Mouse (Mus musculus) adrenal gland, adult (tissue): Measurements from ENCODE around the gene Spsb1.
A peak's percentile ranks its signal among the peaks of the same experiment; 100 is the strongest.

ENCODE experiments used
- DNase-seq, 2 experiments: peaks; one replicate each; pipeline ENCODE4 v3.0.0; 2022 to 2023; ENCODE audit warnings: low spot score in 1 of 2; ENCODE audit not compliant: inconsistent age in 2 of 2

Spsb1 gene

GRCm38 (mm10) chr4:149920886-149921285 lies 34.0 kb downstream of the Spsb1 start:
- no peak for DNase-seq

DNA sequence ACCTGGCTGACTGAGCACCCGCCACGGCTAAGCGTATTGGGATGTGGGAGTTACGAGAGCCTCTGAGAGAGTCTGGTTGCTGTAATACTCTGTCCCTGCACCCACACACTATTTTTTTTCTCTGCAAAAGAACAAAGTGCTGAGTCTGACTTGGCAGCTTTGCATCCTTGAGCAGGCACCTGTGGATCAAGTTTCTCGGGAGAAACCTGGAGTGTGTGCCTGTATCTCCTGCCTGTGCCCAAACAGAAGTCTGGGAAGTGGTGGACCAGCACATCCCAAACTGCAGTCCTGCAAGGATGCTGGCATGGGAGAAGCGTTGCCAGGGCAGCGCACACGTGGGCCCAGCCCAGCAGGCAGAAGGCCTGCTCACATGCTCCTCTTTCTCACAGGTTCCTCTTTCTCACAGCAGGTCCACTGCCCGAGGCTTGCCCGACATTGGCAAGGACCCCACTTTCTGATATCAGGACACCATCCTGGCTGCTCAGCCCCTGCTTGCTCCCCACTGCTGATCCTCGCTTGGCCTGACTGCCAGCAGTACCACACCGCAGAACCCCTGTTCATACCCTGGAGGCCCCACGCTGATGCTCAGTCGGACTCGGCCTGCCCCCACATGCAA lies 36.3 kb downstream of the Spsb1 start:
- DNase-seq = no peak

- no peak for DNase-seq
Measured at GRCm38 (mm10) chr4:149916831-149917230, 38.0 kb downstream of the Spsb1 start.

GRCm38 (mm10) chr4:149913709-149914370 lies 41.0 kb downstream of the Spsb1 start:
- DNase-seq = no peak

DNA sequence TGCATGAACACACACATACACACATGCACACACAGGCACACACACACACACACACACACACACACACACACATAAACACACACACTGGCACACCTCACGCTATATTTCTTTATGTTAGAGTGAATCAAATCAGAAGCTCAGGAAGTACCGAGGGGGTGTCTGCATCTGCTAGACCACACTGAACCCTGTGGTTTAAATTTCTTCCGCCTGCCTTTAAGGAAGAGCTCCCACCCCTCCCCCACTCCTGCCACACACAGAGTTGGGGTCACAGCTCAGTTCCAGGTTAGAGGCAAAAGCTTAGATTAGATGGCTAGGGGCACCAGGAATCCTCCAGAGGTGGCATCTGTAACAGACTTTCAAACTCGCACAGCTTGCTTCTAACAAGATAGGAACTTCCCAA lies 42.4 kb downstream of the Spsb1 start:
- no peak for DNase-seq

- no peak for DNase-seq
Measured at GRCm38 (mm10) chr4:149910558-149910957, 44.3 kb downstream of the Spsb1 start.

DNA sequence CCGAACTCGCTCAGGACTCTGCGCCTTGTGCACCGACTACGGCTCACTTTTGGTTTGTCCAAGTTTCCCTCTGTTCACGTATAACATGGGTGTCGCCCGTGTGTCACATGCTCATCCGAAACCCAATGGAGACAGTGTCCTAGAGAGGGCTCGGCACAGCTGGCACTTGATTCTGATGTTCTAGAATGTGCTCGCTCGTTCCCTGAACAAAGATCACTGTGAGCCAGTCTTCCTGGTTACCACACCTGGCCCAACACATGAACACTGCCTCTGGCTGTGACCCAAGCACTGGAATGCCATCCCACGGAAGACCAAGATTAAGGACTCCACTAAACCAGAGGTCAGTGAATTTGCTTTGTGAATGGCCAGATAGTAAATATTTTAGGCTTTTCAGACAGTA lies 45.3 kb downstream of the Spsb1 start:
- no peak for DNase-seq

- no peak for DNase-seq
Measured at GRCm38 (mm10) chr4:149908923-149909322, 45.9 kb downstream of the Spsb1 start.

GRCm38 (mm10) chr4:149907656-149908055 lies 47.2 kb downstream of the Spsb1 start:
- no peak for DNase-seq

- DNase-seq = no peak
Measured at GRCm38 (mm10) chr4:149906921-149907320, 47.9 kb downstream of the Spsb1 start.

DNA sequence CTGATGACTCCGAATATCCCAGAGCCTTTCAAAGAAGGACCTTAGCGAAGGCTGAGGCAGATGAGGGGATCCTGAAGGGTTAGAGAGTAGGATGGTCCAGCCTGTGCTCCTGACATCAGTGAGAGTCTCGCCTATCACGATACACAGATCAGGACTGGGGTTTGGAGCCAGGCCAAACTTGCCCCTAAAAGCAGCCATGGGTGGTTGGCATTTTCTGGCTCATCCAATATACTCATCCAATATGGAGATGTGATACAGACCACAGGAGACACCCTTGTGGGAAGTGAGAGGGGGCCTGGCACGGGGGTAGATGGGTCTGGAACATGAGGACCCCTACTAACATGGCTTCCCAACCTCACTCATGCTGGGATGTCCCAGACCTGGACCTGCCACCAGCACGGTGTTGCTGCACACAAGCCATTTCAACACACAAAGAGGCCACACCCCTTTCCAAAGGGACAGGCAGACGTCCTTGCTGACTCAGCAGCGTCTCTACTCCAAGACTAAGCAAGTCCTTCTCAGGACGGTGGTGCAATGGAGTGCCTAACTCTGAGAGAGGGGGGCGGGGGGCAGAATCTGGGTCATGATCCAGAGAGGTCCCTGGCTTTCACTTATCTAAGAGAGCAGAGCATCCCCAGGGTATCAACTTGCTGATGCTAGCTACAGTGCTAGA lies 49.4 kb downstream of the Spsb1 start:
- DNase-seq = peak in 1 of 2 experiments; percentile 51

- peak; percentile 40 to 79 for DNase-seq
Measured at GRCm38 (mm10) chr4:149903026-149903425, 51.8 kb downstream of the Spsb1 start.

- DNase-seq = no peak
Measured at GRCm38 (mm10) chr4:149901349-149901782, 53.5 kb downstream of the Spsb1 start.

- DNase-seq = no peak
Measured at GRCm38 (mm10) chr4:149897661-149898260, 57.1 kb downstream of the Spsb1 start.

DNA sequence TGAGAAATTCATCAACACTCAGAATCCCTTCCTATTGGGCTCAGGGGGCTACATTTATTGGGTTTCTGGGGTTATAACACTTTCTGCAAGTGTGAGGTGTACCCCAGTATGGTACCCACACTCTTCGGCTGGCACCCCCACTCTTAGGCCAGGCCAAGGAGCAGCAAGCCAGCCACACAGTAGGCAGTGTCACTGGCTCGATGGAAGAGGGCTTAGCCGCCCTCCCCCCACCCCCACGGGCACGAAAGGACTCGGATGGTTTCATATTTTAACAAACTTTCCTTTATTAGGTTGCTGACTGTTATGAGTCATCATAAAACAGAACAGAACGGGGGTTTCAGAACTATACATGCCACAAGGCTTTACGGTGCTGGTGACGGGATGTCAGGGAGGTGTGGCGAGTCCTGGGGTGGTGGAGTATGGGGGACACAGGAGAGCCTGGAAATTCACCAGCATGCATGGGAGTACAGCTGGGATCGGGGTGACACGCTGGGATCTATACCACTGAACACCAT lies 58.8 kb downstream of the Spsb1 start:
- DNase-seq = no peak

GRCm38 (mm10) chr4:149895226-149895625 lies 59.6 kb downstream of the Spsb1 start:
- no peak for DNase-seq

DNA sequence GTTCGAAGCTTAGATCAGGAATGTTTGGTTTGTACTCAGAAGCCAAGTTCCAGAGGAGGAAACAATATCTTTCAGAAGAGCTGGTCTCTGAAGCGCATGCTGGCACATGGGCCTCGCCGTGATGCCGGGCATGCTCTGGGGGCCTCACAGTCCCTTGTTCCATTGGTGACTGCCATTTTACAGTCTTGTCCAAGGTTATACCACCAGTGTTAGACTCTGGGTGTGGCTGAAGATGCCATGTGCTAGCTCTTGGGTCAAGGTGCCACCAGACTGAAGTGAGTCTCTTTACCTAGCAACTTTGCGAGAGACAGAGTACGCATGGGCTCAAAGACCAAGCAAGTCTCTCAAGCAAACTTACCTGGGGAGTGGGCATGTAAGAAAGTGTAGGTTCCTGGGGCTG lies 60.5 kb downstream of the Spsb1 start:
- no peak for DNase-seq

GRCm38 (mm10) chr4:149893611-149894151 lies 61.2 kb downstream of the Spsb1 start:
- DNase-seq = no peak

- no peak for DNase-seq
Measured at GRCm38 (mm10) chr4:149891172-149891960, 63.5 kb downstream of the Spsb1 start.

GRCm38 (mm10) chr4:149890551-149890950 lies 64.3 kb downstream of the Spsb1 start:
- DNase-seq = peak; percentile 55 to 70

GRCm38 (mm10) chr4:149889851-149890250 lies 65.0 kb downstream of the Spsb1 start:
- peak; percentile 86 to 91 for DNase-seq
